Mouse (Mus musculus): ENCODE measurements around the gene Sh3bp5l. TPM values are rescaled to one million over a fixed set of nuclear protein-coding genes. Genes with fewer than 3 reads are reported as not detected.
"Not testable (repeated sequence)": the region's sequence is repeated elsewhere in the genome, so short reads cannot be mapped to it uniquely, and the experiment has no call there.

The Sh3bp5l gene
- polyA plus RNA-seq, 1 experiment from 2014 or later: 56.6 TPM

- Histone ChIP-seq H3K36me3 (ENCODE audit: control insufficient read depth, insufficient read depth) (no peaks in the 10 kb centered on the region), H3K9me3 (ENCODE audit: control insufficient read depth, low read length) (no peaks in the 10 kb centered on the region), H3K27me3 (replicated peaks; ENCODE audit: control insufficient read depth, insufficient read depth, low read length) (no peaks in the 10 kb centered on the region), H3K27ac (ENCODE audit: low read length) (no peak overlapping the region), H3K4me3 (replicated peaks; ENCODE audit: low read length) (no peak overlapping the region), H3K4me2 (ENCODE audit: low read length) (no peak overlapping the region), H3K9ac (replicated peaks; ENCODE audit: low read depth, low read length) (no peak overlapping the region), H3K4me1 (replicated peaks; ENCODE audit: control insufficient read depth, insufficient read depth, low read length) (no peaks in the 10 kb centered on the region)
- ATAC-seq: no peak
- WGBS: 77% methylated on average over 3 of the region's 3 CpGs
These were observed 24.4 kb downstream of the Sh3bp5l start for GRCm38 (mm10) chr11:58354927-58355326.

- Histone ChIP-seq H3K27ac (ENCODE audit: low read length) (no peak overlapping the region), H3K9ac (replicated peaks; ENCODE audit: low read depth, low read length) (no peak overlapping the region), H3K4me2 (ENCODE audit: low read length) (no peak overlapping the region), H3K4me3 (replicated peaks; ENCODE audit: low read length) (no peak overlapping the region), H3K9me3 (ENCODE audit: control insufficient read depth, low read length) (no peaks in the 10 kb centered on the region), H3K36me3 (ENCODE audit: control insufficient read depth, insufficient read depth) (no peaks in the 10 kb centered on the region), H3K27me3 (replicated peaks; ENCODE audit: control insufficient read depth, insufficient read depth, low read length) (no peaks in the 10 kb centered on the region), H3K4me1 (replicated peaks; ENCODE audit: control insufficient read depth, insufficient read depth, low read length) (no peaks in the 10 kb centered on the region)
- no peak for ATAC-seq
- WGBS: 86% methylated on average over 3 of the region's 3 CpGs
These were observed 26.5 kb downstream of the Sh3bp5l start for GRCm38 (mm10) chr11:58357042-58357441.

GRCm38 (mm10) chr11:58357844-58358534, 27.5 kb downstream of the Sh3bp5l start:
- no peak overlapping the region for H3K4me2 ChIP-seq (ENCODE audit: low read length)
- 72% methylated on average over 6 of the region's 6 CpGs for WGBS
- no peaks in the 10 kb centered on the region for H3K27me3 ChIP-seq (replicated peaks; ENCODE audit: control insufficient read depth, insufficient read depth, low read length)
- H3K36me3 ChIP-seq (ENCODE audit: control insufficient read depth, insufficient read depth): no peaks in the 10 kb centered on the region
- no peak overlapping the region for H3K4me3 ChIP-seq (replicated peaks; ENCODE audit: low read length)
- ATAC-seq: no peak
- no peaks in the 10 kb centered on the region for H3K9me3 ChIP-seq (ENCODE audit: control insufficient read depth, low read length)
- no peak overlapping the region for H3K27ac ChIP-seq (ENCODE audit: low read length)
- H3K9ac ChIP-seq (replicated peaks; ENCODE audit: low read depth, low read length): no peak overlapping the region
- H3K4me1 ChIP-seq (replicated peaks; ENCODE audit: control insufficient read depth, insufficient read depth, low read length): no peaks in the 10 kb centered on the region

GRCm38 (mm10) chr11:58362562-58362961, 32.0 kb downstream of the Sh3bp5l start:
- H3K4me3 ChIP-seq (replicated peaks; ENCODE audit: low read length); H3K9me3 ChIP-seq (ENCODE audit: control insufficient read depth, low read length); H3K27ac ChIP-seq (ENCODE audit: low read length); H3K9ac ChIP-seq (replicated peaks; ENCODE audit: low read depth, low read length); H3K36me3 ChIP-seq (ENCODE audit: control insufficient read depth, insufficient read depth); ATAC-seq; H3K4me2 ChIP-seq (ENCODE audit: low read length); H3K27me3 ChIP-seq (replicated peaks; ENCODE audit: control insufficient read depth, insufficient read depth, low read length); H3K4me1 ChIP-seq (replicated peaks; ENCODE audit: control insufficient read depth, insufficient read depth, low read length): not testable (repeated sequence)
- no CpG with 5 or more reads among the region's 6 CpGs for WGBS

GRCm38 (mm10) chr11:58364454-58364853, 33.9 kb downstream of the Sh3bp5l start:
- no peaks in the 10 kb centered on the region for H3K9me3 ChIP-seq (ENCODE audit: control insufficient read depth, low read length)
- no peak overlapping the region for H3K9ac ChIP-seq (replicated peaks; ENCODE audit: low read depth, low read length)
- H3K4me2 ChIP-seq (ENCODE audit: low read length): no peak overlapping the region
- ATAC-seq: no peak
- H3K27ac ChIP-seq (ENCODE audit: low read length): no peak overlapping the region
- no peaks in the 10 kb centered on the region for H3K27me3 ChIP-seq (replicated peaks; ENCODE audit: control insufficient read depth, insufficient read depth, low read length)
- H3K4me1 ChIP-seq (replicated peaks; ENCODE audit: control insufficient read depth, insufficient read depth, low read length): no peaks in the 10 kb centered on the region
- no peaks in the 10 kb centered on the region for H3K36me3 ChIP-seq (ENCODE audit: control insufficient read depth, insufficient read depth)
- H3K4me3 ChIP-seq (replicated peaks; ENCODE audit: low read length): no peak overlapping the region
- 60% methylated on average over 3 of the region's 3 CpGs for WGBS

GRCm38 (mm10) chr11:58366191-58366590, 35.7 kb downstream of the Sh3bp5l start:
- not testable (repeated sequence) for H3K36me3 ChIP-seq (ENCODE audit: control insufficient read depth, insufficient read depth); ATAC-seq; H3K27ac ChIP-seq (ENCODE audit: low read length); H3K9me3 ChIP-seq (ENCODE audit: control insufficient read depth, low read length); H3K4me3 ChIP-seq (replicated peaks; ENCODE audit: low read length); H3K9ac ChIP-seq (replicated peaks; ENCODE audit: low read depth, low read length); H3K4me2 ChIP-seq (ENCODE audit: low read length); H3K4me1 ChIP-seq (replicated peaks; ENCODE audit: control insufficient read depth, insufficient read depth, low read length); H3K27me3 ChIP-seq (replicated peaks; ENCODE audit: control insufficient read depth, insufficient read depth, low read length)
- no CpG with 5 or more reads among the region's 6 CpGs for WGBS

- Histone ChIP-seq H3K4me2 (ENCODE audit: low read length) (no peak overlapping the region), H3K36me3 (ENCODE audit: control insufficient read depth, insufficient read depth) (no peaks in the 10 kb centered on the region), H3K4me1 (replicated peaks; ENCODE audit: control insufficient read depth, insufficient read depth, low read length) (0 out of 2 replicates have a peak, but pooled peaks cover 2% of the 10 kb centered on the region), H3K9ac (replicated peaks; ENCODE audit: low read depth, low read length) (no peak overlapping the region), H3K27me3 (replicated peaks; ENCODE audit: control insufficient read depth, insufficient read depth, low read length) (no peaks in the 10 kb centered on the region), H3K4me3 (replicated peaks; ENCODE audit: low read length) (no peak overlapping the region), H3K27ac (ENCODE audit: low read length) (no peak overlapping the region), H3K9me3 (ENCODE audit: control insufficient read depth, low read length) (no peaks in the 10 kb centered on the region)
- 83% methylated on average over 2 of the region's 2 CpGs for whole genome bisulfite sequencing
- ATAC-seq: no peak
These were observed 46.7 kb downstream of the Sh3bp5l start for GRCm38 (mm10) chr11:58377273-58377672.

GRCm38 (mm10) chr11:58377686-58378085, 47.2 kb downstream of the Sh3bp5l start:
- Histone ChIP-seq H3K9ac (replicated peaks; ENCODE audit: low read depth, low read length) (no peak overlapping the region), H3K27ac (ENCODE audit: low read length) (no peak overlapping the region), H3K4me3 (replicated peaks; ENCODE audit: low read length) (no peak overlapping the region), H3K9me3 (ENCODE audit: control insufficient read depth, low read length) (no peaks in the 10 kb centered on the region), H3K4me1 (replicated peaks; ENCODE audit: control insufficient read depth, insufficient read depth, low read length) (0 out of 2 replicates have a peak, but pooled peaks cover 2% of the 10 kb centered on the region), H3K36me3 (ENCODE audit: control insufficient read depth, insufficient read depth) (no peaks in the 10 kb centered on the region), H3K4me2 (ENCODE audit: low read length) (no peak overlapping the region), H3K27me3 (replicated peaks; ENCODE audit: control insufficient read depth, insufficient read depth, low read length) (no peaks in the 10 kb centered on the region)
- WGBS: 83% methylated on average over 1 of the region's 1 CpGs
- no peak for ATAC-seq

GRCm38 (mm10) chr11:58378763-58379278, 48.3 kb downstream of the Sh3bp5l start, which contains the start of gene Lypd8:
Lypd8 (plus strand) TSS chr11:58379043.
- H3K9me3 ChIP-seq (ENCODE audit: control insufficient read depth, low read length): no peaks in the 10 kb centered on the region
- no peak within 1 kb of the TSS for H3K27ac ChIP-seq (ENCODE audit: low read length)
- ATAC-seq: no peak
- 0 out of 2 replicates have a peak, but pooled peaks cover 2% of the 10 kb centered on the region for H3K4me1 ChIP-seq (replicated peaks; ENCODE audit: control insufficient read depth, insufficient read depth, low read length)
- H3K9ac ChIP-seq (replicated peaks; ENCODE audit: low read depth, low read length): no peak within 1 kb of the TSS
- no peaks in the 10 kb centered on the region for H3K27me3 ChIP-seq (replicated peaks; ENCODE audit: control insufficient read depth, insufficient read depth, low read length)
- WGBS: 90% methylated on average over 3 of the region's 3 CpGs
- no peak within 1 kb of the TSS for H3K4me2 ChIP-seq (ENCODE audit: low read length)
- H3K4me3 ChIP-seq (replicated peaks; ENCODE audit: low read length): no peak within 1 kb of the TSS
- no peaks in the 10 kb centered on the region for H3K36me3 ChIP-seq (ENCODE audit: control insufficient read depth, insufficient read depth)

Measured in forebrain, embryonic 16.5 days (tissue).